Mouse (Mus musculus): Measurements from ENCODE around the gene A730049H05Rik. TPM values are rescaled to one million over a fixed set of nuclear protein-coding genes. Genes with fewer than 3 reads are reported as not detected.

The A730049H05Rik gene
- polyA plus RNA-seq, 1 experiment from 2014 or later, result not detected

- Histone ChIP-seq H3K36me3 (replicated peaks; ENCODE audit: insufficient read depth, low read length) (no peaks in the 10 kb centered on the region), H3K9me3 (ENCODE audit: low read length) (no peaks in the 10 kb centered on the region), H3K4me3 (ENCODE audit: low read depth, low read length) (no peak overlapping the region), H3K27me3 (ENCODE audit: insufficient read depth, low read length) (no peaks in the 10 kb centered on the region), H3K4me1 (ENCODE audit: insufficient read depth) (no peaks in the 10 kb centered on the region), H3K9ac (replicated peaks) (no peak overlapping the region), H3K27ac (ENCODE audit: low read depth) (no peak overlapping the region), H3K4me2 (ENCODE audit: low read depth, low read length) (no peak overlapping the region)
- TF ChIP-seq EP300 (IDR thresholded peaks at IDR 0.05; ENCODE audit: low read depth), result no peak
- no peak for TF ChIP-seq CTCF (IDR thresholded peaks at IDR 0.05; ENCODE audit: low read depth)
- 44% methylated on average over 2 of the region's 2 CpGs for WGBS (ENCODE audit: insufficient replicate concordance)
- ATAC-seq, result no peak
- no peak for DNase-seq
Measured at GRCm38 (mm10) chr6:92842000-92842399, 25.7 kb downstream of the A730049H05Rik start.

GRCm38 (mm10) chr6:92843474-92843873, 27.2 kb downstream of the A730049H05Rik start:
- no peak for DNase-seq
- Histone ChIP-seq H3K9ac (replicated peaks) (no peak overlapping the region), H3K4me2 (ENCODE audit: low read depth, low read length) (no peak overlapping the region), H3K4me3 (ENCODE audit: low read depth, low read length) (no peak overlapping the region), H3K36me3 (replicated peaks; ENCODE audit: insufficient read depth, low read length) (no peaks in the 10 kb centered on the region), H3K9me3 (ENCODE audit: low read length) (no peaks in the 10 kb centered on the region), H3K4me1 (ENCODE audit: insufficient read depth) (no peaks in the 10 kb centered on the region), H3K27me3 (ENCODE audit: insufficient read depth, low read length) (no peaks in the 10 kb centered on the region), H3K27ac (ENCODE audit: low read depth) (no peak overlapping the region)
- ATAC-seq, result no peak
- TF ChIP-seq CTCF (IDR thresholded peaks at IDR 0.05; ENCODE audit: low read depth), result no peak
- no peak for TF ChIP-seq EP300 (IDR thresholded peaks at IDR 0.05; ENCODE audit: low read depth)
- WGBS (ENCODE audit: insufficient replicate concordance), result 75% methylated on average over 2 of the region's 2 CpGs

- DNase-seq (no peak), ATAC-seq (no peak)
- Histone ChIP-seq H3K4me2 (ENCODE audit: low read depth, low read length) (no peak overlapping the region), H3K27me3 (ENCODE audit: insufficient read depth, low read length) (no peaks in the 10 kb centered on the region), H3K27ac (ENCODE audit: low read depth) (no peak overlapping the region), H3K9ac (replicated peaks) (no peak overlapping the region), H3K4me1 (ENCODE audit: insufficient read depth) (no peaks in the 10 kb centered on the region), H3K36me3 (replicated peaks; ENCODE audit: insufficient read depth, low read length) (no peaks in the 10 kb centered on the region), H3K9me3 (ENCODE audit: low read length) (no peaks in the 10 kb centered on the region), H3K4me3 (ENCODE audit: low read depth, low read length) (no peak overlapping the region)
- TF ChIP-seq CTCF (IDR thresholded peaks at IDR 0.05; ENCODE audit: low read depth), result no peak
- no peak for TF ChIP-seq EP300 (IDR thresholded peaks at IDR 0.05; ENCODE audit: low read depth)
- 71% methylated on average over 8 of the region's 8 CpGs for WGBS (ENCODE audit: insufficient replicate concordance)
Measured at GRCm38 (mm10) chr6:92845898-92846297, 29.6 kb downstream of the A730049H05Rik start.

DNA sequence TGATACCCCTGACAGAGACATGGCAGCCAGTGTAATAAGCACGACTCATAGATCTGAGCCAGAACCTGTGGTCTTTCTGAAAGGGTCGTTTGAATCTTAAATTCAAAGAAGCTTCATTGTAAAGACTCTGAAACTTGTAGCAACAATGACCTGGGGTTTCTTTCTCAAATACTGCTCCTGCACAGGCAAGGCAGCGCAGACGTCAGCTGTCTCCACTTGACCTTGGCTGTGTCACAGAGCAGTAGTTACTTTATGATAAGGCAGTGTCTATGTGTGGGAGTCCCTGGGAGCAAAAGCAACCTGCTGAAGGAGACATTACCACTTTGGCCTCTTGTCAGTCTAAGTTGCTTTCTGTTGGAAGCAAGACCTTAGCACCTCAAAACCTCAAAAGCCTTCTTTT, 30.3 kb downstream of the A730049H05Rik start:
- H3K9ac ChIP-seq (replicated peaks), result no peak overlapping the region
- ATAC-seq, result no peak
- no peaks in the 10 kb centered on the region for H3K36me3 ChIP-seq (replicated peaks; ENCODE audit: insufficient read depth, low read length)
- no peaks in the 10 kb centered on the region for H3K27me3 ChIP-seq (ENCODE audit: insufficient read depth, low read length)
- H3K9me3 ChIP-seq (ENCODE audit: low read length), result no peaks in the 10 kb centered on the region
- TF ChIP-seq CTCF (IDR thresholded peaks at IDR 0.05; ENCODE audit: low read depth) (no peak), EP300 (IDR thresholded peaks at IDR 0.05; ENCODE audit: low read depth) (no peak)
- DNase-seq, result no peak
- WGBS (ENCODE audit: insufficient replicate concordance), result 63% methylated on average over 4 of the region's 4 CpGs
- H3K27ac ChIP-seq (ENCODE audit: low read depth), result no peak overlapping the region
- H3K4me2 ChIP-seq (ENCODE audit: low read depth, low read length), result no peak overlapping the region
- no peaks in the 10 kb centered on the region for H3K4me1 ChIP-seq (ENCODE audit: insufficient read depth)
- no peak overlapping the region for H3K4me3 ChIP-seq (ENCODE audit: low read depth, low read length)

DNA sequence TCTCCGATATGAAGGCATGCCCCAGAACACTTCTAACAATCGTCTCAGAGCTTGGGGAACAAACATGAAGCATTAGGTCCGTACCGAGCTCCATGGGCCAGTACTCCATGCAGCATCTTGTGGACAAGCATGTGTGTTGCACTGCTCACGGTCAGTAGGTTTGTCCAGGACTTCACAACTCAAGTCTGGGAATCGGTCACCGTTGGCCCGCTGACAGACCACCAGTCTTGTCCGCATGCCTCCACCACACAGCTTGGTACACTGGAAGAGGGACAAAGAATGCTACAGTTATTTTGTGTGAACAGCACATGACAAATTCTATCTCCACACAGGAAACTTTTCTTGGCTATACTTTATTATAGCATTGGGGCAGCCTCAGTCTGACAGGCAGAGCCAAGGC, 32.9 kb downstream of the A730049H05Rik start:
- no peak overlapping the region for H3K4me3 ChIP-seq (ENCODE audit: low read depth, low read length)
- no peaks in the 10 kb centered on the region for H3K4me1 ChIP-seq (ENCODE audit: insufficient read depth)
- no peak overlapping the region for H3K9ac ChIP-seq (replicated peaks)
- H3K36me3 ChIP-seq (replicated peaks; ENCODE audit: insufficient read depth, low read length), result no peaks in the 10 kb centered on the region
- H3K9me3 ChIP-seq (ENCODE audit: low read length), result no peaks in the 10 kb centered on the region
- ATAC-seq (no peak), DNase-seq (no peak)
- no peak overlapping the region for H3K27ac ChIP-seq (ENCODE audit: low read depth)
- no peaks in the 10 kb centered on the region for H3K27me3 ChIP-seq (ENCODE audit: insufficient read depth, low read length)
- no peak overlapping the region for H3K4me2 ChIP-seq (ENCODE audit: low read depth, low read length)
- TF ChIP-seq EP300 (IDR thresholded peaks at IDR 0.05; ENCODE audit: low read depth), result no peak
- no peak for TF ChIP-seq CTCF (IDR thresholded peaks at IDR 0.05; ENCODE audit: low read depth)
- WGBS (ENCODE audit: insufficient replicate concordance), result 84% methylated on average over 9 of the region's 9 CpGs

- ATAC-seq, result peak; percentile 27; the same call in 1 of the 2 replicates
- no peak overlapping the region for H3K4me3 ChIP-seq (ENCODE audit: low read depth, low read length)
- H3K27ac ChIP-seq (ENCODE audit: low read depth), result no peak overlapping the region
- no peak overlapping the region for H3K9ac ChIP-seq (replicated peaks)
- H3K27me3 ChIP-seq (ENCODE audit: insufficient read depth, low read length), result no peaks in the 10 kb centered on the region
- peak; percentile 18 for DNase-seq
- TF ChIP-seq CTCF (IDR thresholded peaks at IDR 0.05; ENCODE audit: low read depth), result no peak
- TF ChIP-seq EP300 (IDR thresholded peaks at IDR 0.05; ENCODE audit: low read depth), result peak; percentile 39; the same call in 1 of the 2 replicates
- no peak overlapping the region for H3K4me2 ChIP-seq (ENCODE audit: low read depth, low read length)
- H3K9me3 ChIP-seq (ENCODE audit: low read length), result no peaks in the 10 kb centered on the region
- no peaks in the 10 kb centered on the region for H3K4me1 ChIP-seq (ENCODE audit: insufficient read depth)
- no peaks in the 10 kb centered on the region for H3K36me3 ChIP-seq (replicated peaks; ENCODE audit: insufficient read depth, low read length)
- whole genome bisulfite sequencing (ENCODE audit: insufficient replicate concordance), result 59% methylated on average over 5 of the region's 5 CpGs
Measured at GRCm38 (mm10) chr6:92850250-92850649, 34.0 kb downstream of the A730049H05Rik start.

DNA sequence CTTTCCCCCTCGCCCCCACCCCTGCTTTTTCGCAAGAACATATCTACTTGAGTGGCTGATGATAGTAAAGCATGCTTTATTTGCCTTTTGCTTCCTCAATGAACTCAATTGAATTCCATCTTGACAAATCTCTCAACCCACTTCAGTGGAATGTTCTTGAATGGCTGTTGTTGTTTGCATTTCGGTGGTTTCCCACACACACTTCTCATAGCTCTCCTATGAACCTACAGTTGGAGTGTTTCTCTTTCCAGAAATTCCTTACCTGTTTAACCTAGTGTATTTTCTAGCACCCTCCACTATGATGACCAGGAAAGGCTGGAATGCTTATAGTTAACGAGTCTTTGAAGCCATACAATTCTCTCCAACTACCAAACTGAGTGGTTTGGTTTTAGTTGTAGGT, 38.6 kb downstream of the A730049H05Rik start:
- Histone ChIP-seq H3K27ac (ENCODE audit: low read depth) (no peak overlapping the region), H3K4me2 (ENCODE audit: low read depth, low read length) (no peak overlapping the region), H3K27me3 (ENCODE audit: insufficient read depth, low read length) (no peaks in the 10 kb centered on the region), H3K9ac (replicated peaks) (no peak overlapping the region), H3K9me3 (ENCODE audit: low read length) (no peaks in the 10 kb centered on the region), H3K4me3 (ENCODE audit: low read depth, low read length) (no peak overlapping the region), H3K4me1 (ENCODE audit: insufficient read depth) (no peaks in the 10 kb centered on the region), H3K36me3 (replicated peaks; ENCODE audit: insufficient read depth, low read length) (no peaks in the 10 kb centered on the region)
- no peak for ATAC-seq
- DNase-seq, result no peak
- TF ChIP-seq EP300 (IDR thresholded peaks at IDR 0.05; ENCODE audit: low read depth) (no peak), CTCF (IDR thresholded peaks at IDR 0.05; ENCODE audit: low read depth) (no peak)
- WGBS (ENCODE audit: insufficient replicate concordance), result 73% methylated on average over 4 of the region's 4 CpGs

Data from liver, postnatal 0 days (tissue).